Mouse (Mus musculus): Measurements from ENCODE around the gene Fads3. TPM values are rescaled to one million over a fixed set of nuclear protein-coding genes. Genes with fewer than 3 reads are reported as not detected.
A peak's percentile ranks its signal among the peaks of the same experiment; 100 is the strongest.

The Fads3 gene
- polyA plus RNA-seq, 1 experiment from 2014 or later = 32.3 TPM

- no peak overlapping the region for H3K9ac ChIP-seq (replicated peaks)
- H3K27ac ChIP-seq (replicated peaks) = peak overlapping the region; percentile 54
- WGBS = 42% methylated on average over 6 of the region's 6 CpGs
These were observed 28.5 kb upstream of the Fads3 start for GRCm38 (mm10) chr19:10012827-10013278.

GRCm38 (mm10) chr19:10013348-10013747 is 28.0 kb upstream of the Fads3 start:
- Histone ChIP-seq H3K4me3 (replicated peaks) (no peak overlapping the region), H3K4me2 (no peak overlapping the region), H3K9ac (replicated peaks) (no peak overlapping the region), H3K36me3 (no peaks in the 10 kb centered on the region), H3K4me1 (peaks cover 9% of the 10 kb centered on the region), H3K9me3 (replicated peaks) (no peaks in the 10 kb centered on the region), H3K27me3 (replicated peaks) (no peaks in the 10 kb centered on the region), H3K27ac (replicated peaks) (peak overlapping the region; percentile 54; the same call in 1 of the 2 replicates)
- WGBS = 71% methylated on average over 3 of the region's 3 CpGs
- no peak for ATAC-seq (ENCODE audit: low FRiP score)

More at GRCm38 (mm10) chr19:10012827-10013278, 28.5 kb upstream of the Fads3 start:
- Histone ChIP-seq H3K4me2 (no peak overlapping the region), H3K4me1 (peaks cover 6% of the 10 kb centered on the region; the same call in 1 of the 2 replicates), H3K36me3 (no peaks in the 10 kb centered on the region), H3K4me3 (replicated peaks) (no peak overlapping the region), H3K27me3 (replicated peaks) (no peaks in the 10 kb centered on the region), H3K9me3 (replicated peaks) (no peaks in the 10 kb centered on the region)
- ATAC-seq (ENCODE audit: low FRiP score) = no peak

DNA sequence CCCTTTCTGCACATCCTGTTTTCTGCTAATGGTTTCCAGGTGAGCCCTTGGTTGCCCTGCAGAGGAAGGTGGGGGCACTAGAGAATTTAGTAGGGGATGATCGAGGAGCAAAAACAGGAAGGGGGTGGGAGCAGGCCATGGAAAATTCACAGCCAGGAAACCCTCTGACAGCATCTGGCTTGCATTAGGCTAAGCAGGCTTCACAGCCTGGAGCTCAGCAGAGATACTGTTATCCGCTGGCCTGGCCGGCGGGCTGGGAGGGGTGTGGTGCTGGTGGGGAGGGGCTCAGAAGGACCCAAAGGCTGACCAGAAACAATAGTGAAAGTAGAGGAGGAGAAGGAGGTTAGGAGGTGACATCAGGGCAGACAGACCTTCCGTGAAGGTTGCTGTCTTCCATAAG is 27.5 kb upstream of the Fads3 start:
- H3K27ac ChIP-seq (replicated peaks) = no peak overlapping the region
- 70% methylated on average over 5 of the region's 5 CpGs for WGBS
- H3K4me3 ChIP-seq (replicated peaks) = no peak overlapping the region
- H3K9me3 ChIP-seq (replicated peaks) = no peaks in the 10 kb centered on the region
- no peaks in the 10 kb centered on the region for H3K27me3 ChIP-seq (replicated peaks)
- no peaks in the 10 kb centered on the region for H3K36me3 ChIP-seq
- H3K4me1 ChIP-seq = peaks cover 15% of the 10 kb centered on the region
- no peak for ATAC-seq (ENCODE audit: low FRiP score)
- no peak overlapping the region for H3K4me2 ChIP-seq
- no peak overlapping the region for H3K9ac ChIP-seq (replicated peaks)

- H3K27ac ChIP-seq (replicated peaks) = no peak overlapping the region
- no peak overlapping the region for H3K4me2 ChIP-seq
- no peak overlapping the region for H3K9ac ChIP-seq (replicated peaks)
- H3K27me3 ChIP-seq (replicated peaks) = no peaks in the 10 kb centered on the region
- ATAC-seq (ENCODE audit: low FRiP score) = no peak
- H3K36me3 ChIP-seq = no peaks in the 10 kb centered on the region
- 82% methylated on average over 13 of the region's 13 CpGs for WGBS
- no peaks in the 10 kb centered on the region for H3K9me3 ChIP-seq (replicated peaks)
- H3K4me1 ChIP-seq = peaks cover 24% of the 10 kb centered on the region
- H3K4me3 ChIP-seq (replicated peaks) = no peak overlapping the region
These were observed 26.5 kb upstream of the Fads3 start for GRCm38 (mm10) chr19:10014824-10015223.

DNA sequence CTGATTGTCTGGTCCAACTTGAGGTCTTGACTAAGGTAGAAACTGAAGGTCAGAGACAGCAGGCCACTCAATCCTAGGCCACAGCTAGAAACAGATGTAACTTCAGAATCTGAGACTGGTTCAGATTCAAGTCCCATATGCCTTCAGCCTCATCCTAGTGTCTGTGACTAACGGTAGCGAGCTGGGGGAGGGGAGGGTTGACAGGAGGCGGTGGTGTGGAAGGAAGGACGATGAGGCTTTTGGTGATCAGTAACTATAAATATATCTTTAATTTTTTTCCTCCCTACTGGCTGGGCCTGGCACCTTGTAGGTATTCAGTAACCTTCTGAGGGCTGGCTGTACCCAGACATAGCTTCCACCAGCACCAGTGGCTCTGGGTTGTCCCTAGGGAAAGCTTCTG is 25.9 kb upstream of the Fads3 start:
- 80% methylated on average over 4 of the region's 4 CpGs for WGBS
- H3K4me1 ChIP-seq = peaks cover 26% of the 10 kb centered on the region
- ATAC-seq (ENCODE audit: low FRiP score) = no peak
- no peak overlapping the region for H3K9ac ChIP-seq (replicated peaks)
- no peak overlapping the region for H3K4me3 ChIP-seq (replicated peaks)
- no peaks in the 10 kb centered on the region for H3K36me3 ChIP-seq
- H3K27ac ChIP-seq (replicated peaks) = no peak overlapping the region
- no peaks in the 10 kb centered on the region for H3K27me3 ChIP-seq (replicated peaks)
- H3K4me2 ChIP-seq = no peak overlapping the region
- H3K9me3 ChIP-seq (replicated peaks) = no peaks in the 10 kb centered on the region

DNA sequence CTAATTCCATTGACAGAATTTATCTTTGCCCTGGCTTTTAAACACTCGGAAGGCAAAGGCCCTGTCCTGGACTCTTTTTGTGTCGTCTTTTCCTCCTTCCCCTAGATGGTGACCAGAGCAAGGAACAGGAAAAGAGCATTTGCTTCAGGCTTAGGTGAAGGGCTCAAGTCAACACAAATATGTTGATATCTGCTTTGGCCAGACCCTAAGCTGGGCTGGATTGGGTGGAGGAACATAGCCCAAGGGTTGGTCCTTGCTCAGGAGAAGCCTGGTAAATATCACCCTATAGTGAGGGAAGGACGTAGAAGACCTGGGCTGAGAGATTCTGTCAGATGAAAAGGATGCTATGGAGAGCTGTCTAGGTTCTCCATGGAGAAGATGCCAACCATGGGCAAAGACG is 25.2 kb upstream of the Fads3 start:
- Histone ChIP-seq H3K9me3 (replicated peaks) (no peaks in the 10 kb centered on the region), H3K4me1 (peaks cover 26% of the 10 kb centered on the region), H3K36me3 (no peaks in the 10 kb centered on the region), H3K27ac (replicated peaks) (no peak overlapping the region), H3K4me2 (no peak overlapping the region), H3K4me3 (replicated peaks) (no peak overlapping the region), H3K9ac (replicated peaks) (no peak overlapping the region), H3K27me3 (replicated peaks) (no peaks in the 10 kb centered on the region)
- WGBS = 83% methylated on average over 4 of the region's 4 CpGs
- no peak for ATAC-seq (ENCODE audit: low FRiP score)

DNA sequence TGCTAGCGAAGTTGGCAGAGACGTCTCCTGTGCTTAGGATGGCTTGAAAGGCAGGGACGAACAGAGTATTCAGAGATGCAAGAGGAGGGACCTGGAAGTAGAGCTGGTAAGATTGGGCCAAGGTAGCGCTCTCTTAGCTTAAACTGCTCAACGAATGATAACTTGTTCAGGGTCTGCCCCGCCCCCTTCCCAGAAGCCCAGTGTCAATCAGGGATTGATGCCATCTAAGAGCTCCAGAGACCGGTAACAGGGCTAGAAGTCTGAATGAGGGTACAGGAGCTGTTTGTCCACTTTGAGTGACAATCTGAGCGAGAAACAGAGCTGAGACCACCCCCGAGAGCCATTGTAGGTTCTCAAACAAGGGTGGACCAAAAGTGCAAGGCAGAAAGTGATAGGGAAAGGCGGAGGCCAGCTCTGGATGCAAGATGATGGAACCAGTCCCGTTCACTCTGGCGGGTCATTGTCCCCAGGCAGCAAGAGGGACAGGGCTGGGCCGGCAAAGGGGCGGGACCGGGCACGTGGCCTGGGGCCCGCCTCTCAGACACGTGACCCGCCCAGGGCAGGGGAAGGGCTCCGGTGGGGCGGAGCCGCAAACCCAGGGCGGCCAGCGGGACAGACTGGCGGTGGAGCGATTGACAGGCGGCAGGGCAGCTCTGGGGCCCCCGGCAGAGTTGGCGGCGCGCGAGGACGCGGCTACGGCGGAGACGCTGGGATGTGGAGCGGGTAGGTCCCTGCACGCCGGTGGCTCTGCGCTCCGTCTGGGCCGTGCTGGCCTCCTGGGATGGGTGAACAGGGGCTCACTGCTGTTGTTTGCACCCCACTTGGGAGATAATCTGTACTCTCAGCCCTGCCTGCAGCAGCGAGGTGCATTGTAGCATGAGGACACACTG is 23.5 kb upstream of the Fads3 start:
- H3K4me2 ChIP-seq = peak overlapping the region; percentile 89
- no peaks in the 10 kb centered on the region for H3K27me3 ChIP-seq (replicated peaks)
- peak overlapping the region; percentile 57 for H3K4me3 ChIP-seq (replicated peaks)
- H3K27ac ChIP-seq (replicated peaks) = peak overlapping the region; percentile 69
- 5% methylated on average over 44 of the region's 44 CpGs for WGBS
- peak; percentile 94 for ATAC-seq (ENCODE audit: low FRiP score)
- H3K36me3 ChIP-seq = no peaks in the 10 kb centered on the region
- peaks cover 31% of the 10 kb centered on the region for H3K4me1 ChIP-seq
- peak overlapping the region; percentile 63 for H3K9ac ChIP-seq (replicated peaks)
- H3K9me3 ChIP-seq (replicated peaks) = no peaks in the 10 kb centered on the region

DNA sequence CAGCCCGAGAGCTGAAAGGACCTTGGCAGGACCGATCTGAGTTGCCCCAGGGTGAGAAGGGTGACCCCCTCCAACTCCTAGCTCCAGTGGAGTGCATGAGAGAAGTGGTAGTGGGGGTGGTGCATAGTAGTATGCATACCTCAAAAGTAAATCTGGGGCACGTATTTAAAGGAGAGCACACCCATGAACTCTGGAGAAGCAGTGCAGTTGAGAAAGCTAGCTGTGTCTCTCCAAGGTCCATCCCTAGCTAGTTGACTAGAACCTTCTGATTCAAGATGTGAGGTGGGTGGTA is 22.9 kb upstream of the Fads3 start:
- 4% methylated on average over 3 of the region's 3 CpGs for WGBS
- H3K9me3 ChIP-seq (replicated peaks) = no peaks in the 10 kb centered on the region
- peak overlapping the region; percentile 89 for H3K4me2 ChIP-seq
- H3K27me3 ChIP-seq (replicated peaks) = no peaks in the 10 kb centered on the region
- peak; percentile 55; the same call in 1 of the 2 replicates for ATAC-seq (ENCODE audit: low FRiP score)
- H3K4me3 ChIP-seq (replicated peaks) = peak overlapping the region; percentile 57
- peak overlapping the region; percentile 10 for H3K27ac ChIP-seq (replicated peaks)
- no peaks in the 10 kb centered on the region for H3K36me3 ChIP-seq
- H3K4me1 ChIP-seq = peaks cover 31% of the 10 kb centered on the region
- peak overlapping the region; percentile 63 for H3K9ac ChIP-seq (replicated peaks)

- Histone ChIP-seq H3K27ac (replicated peaks) (no peak overlapping the region), H3K9me3 (replicated peaks) (no peaks in the 10 kb centered on the region), H3K9ac (replicated peaks) (0 out of 2 replicates have a peak overlapping the region, but pooled peaks have one; percentile 32), H3K27me3 (replicated peaks) (no peaks in the 10 kb centered on the region), H3K4me1 (peaks cover 31% of the 10 kb centered on the region), H3K4me3 (replicated peaks) (peak overlapping the region; percentile 57), H3K4me2 (peak overlapping the region; percentile 89), H3K36me3 (no peaks in the 10 kb centered on the region)
- 72% methylated on average over 4 of the region's 4 CpGs for WGBS
- no peak for ATAC-seq (ENCODE audit: low FRiP score)
These were observed 22.1 kb upstream of the Fads3 start for GRCm38 (mm10) chr19:10019214-10019760.

DNA sequence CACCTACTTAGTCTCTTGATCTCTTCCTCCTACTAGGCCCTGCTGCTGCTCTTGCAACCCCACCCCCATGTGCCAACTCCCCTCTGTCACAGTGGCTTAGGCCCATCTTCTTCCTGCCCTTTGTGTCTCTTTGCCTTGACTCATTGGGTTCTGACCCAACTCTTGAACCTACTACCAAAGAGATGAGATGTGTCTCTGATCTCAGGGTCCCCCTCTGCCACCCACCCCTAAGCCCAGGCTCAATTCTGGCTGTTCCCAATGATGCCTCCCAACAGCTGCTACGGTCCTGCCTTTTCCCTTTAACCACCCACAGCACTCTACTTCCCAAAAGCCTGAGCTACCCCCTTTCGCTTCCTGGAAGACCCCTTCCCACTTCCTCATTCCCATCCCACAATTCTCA is 19.4 kb upstream of the Fads3 start:
- Histone ChIP-seq H3K9me3 (replicated peaks) (no peaks in the 10 kb centered on the region), H3K36me3 (no peaks in the 10 kb centered on the region), H3K4me1 (peaks cover 46% of the 10 kb centered on the region), H3K4me3 (replicated peaks) (no peak overlapping the region), H3K27ac (replicated peaks) (no peak overlapping the region), H3K4me2 (no peak overlapping the region), H3K27me3 (replicated peaks) (no peaks in the 10 kb centered on the region), H3K9ac (replicated peaks) (no peak overlapping the region)
- 76% methylated on average over 2 of the region's 2 CpGs for WGBS
- ATAC-seq (ENCODE audit: low FRiP score) = no peak

GRCm38 (mm10) chr19:10022414-10023303 is 18.7 kb upstream of the Fads3 start:
- Histone ChIP-seq H3K27me3 (replicated peaks) (no peaks in the 10 kb centered on the region), H3K4me3 (replicated peaks) (no peak overlapping the region), H3K9me3 (replicated peaks) (no peaks in the 10 kb centered on the region), H3K4me2 (no peak overlapping the region), H3K27ac (replicated peaks) (peak overlapping the region; percentile 43), H3K9ac (replicated peaks) (no peak overlapping the region), H3K36me3 (no peaks in the 10 kb centered on the region), H3K4me1 (peaks cover 42% of the 10 kb centered on the region)
- ATAC-seq (ENCODE audit: low FRiP score) = no peak
- 70% methylated on average over 5 of the region's 5 CpGs for WGBS
